ENCODE assay signal across 21 mouse cellular contexts in the genomic region with DNA sequence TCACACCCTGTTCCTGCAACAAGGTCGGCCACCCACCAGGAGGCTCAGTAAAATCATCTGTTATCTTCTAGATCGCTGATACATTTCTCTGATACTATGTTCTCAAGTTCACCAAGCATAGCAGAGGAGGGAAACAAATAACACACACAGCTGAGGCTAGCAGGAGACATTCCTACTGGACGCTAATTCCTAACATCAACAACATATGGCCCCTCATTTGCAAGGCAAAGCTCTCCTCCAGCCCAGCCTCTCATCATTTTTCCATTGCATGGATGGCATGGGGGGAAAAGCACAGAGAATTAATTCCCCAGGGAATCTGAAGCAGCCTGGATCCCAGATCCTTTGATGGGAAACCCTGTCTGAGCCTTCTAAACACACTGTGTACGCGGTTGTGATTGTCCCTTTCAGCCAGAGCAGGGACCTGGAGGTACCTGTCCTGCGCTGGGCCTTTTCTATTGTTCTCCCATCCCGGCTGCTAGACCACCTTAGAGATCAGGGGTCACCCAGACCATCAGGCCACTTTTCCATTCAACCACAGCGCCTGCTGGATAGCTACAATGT. TPM values are rescaled to one million over a fixed set of nuclear protein-coding genes. Genes with fewer than 3 reads are reported as not detected.
DNase-seq lines count a peak whose midpoint lies in the region; ATAC-seq and TF ChIP-seq lines count a peak whose summit lies in the region.
"Had no signal": no experiment of that assay in that cellular context is flagged by ENCODE, and none has a peak within 500 bp of the region (broad histone marks: within the 10 kb centered on the region; RNA-seq: fewer than 3 reads in every experiment).

No protein-coding gene starts in this region.

- H3K4me3 ChIP-seq in forebrain, embryonic 13.5 days: no peak overlapping the region
- H3K4me3 ChIP-seq in forebrain, embryonic 12.5 days (replicated peaks): no peak overlapping the region
- H3K4me3 ChIP-seq in hindbrain, embryonic 11.5 days (ENCODE audit: low read depth, low read length): no peak overlapping the region
- no peak overlapping the region for H3K4me3 ChIP-seq in hindbrain, embryonic 16.5 days (ENCODE audit: low read length)
- no peak overlapping the region for H3K4me3 ChIP-seq in midbrain, embryonic 10.5 days
- no peak overlapping the region for H3K4me3 ChIP-seq in midbrain, postnatal 0 days (ENCODE audit: low read depth, low read length)
- H3K4me3 ChIP-seq: embryonic facial prominence, embryonic 13.5 days; heart, adult 2 months; heart, embryonic 15.5 days had no signal

- no peak overlapping the region for H3K4me2 ChIP-seq in forebrain, embryonic 13.5 days
- H3K4me2 ChIP-seq in forebrain, embryonic 12.5 days: no peak overlapping the region
- H3K4me2 ChIP-seq in hindbrain, embryonic 11.5 days (replicated peaks; ENCODE audit: low read depth, low read length): no peak overlapping the region
- no peak overlapping the region for H3K4me2 ChIP-seq in hindbrain, embryonic 16.5 days (ENCODE audit: low read length)
- H3K4me2 ChIP-seq in midbrain, postnatal 0 days (ENCODE audit: low read depth, low read length, poor library complexity, severe bottlenecking): no peak overlapping the region
- H3K4me2 ChIP-seq: embryonic facial prominence, embryonic 13.5 days; heart, embryonic 11.5 days; heart, embryonic 15.5 days had no signal

- no peaks in the 10 kb centered on the region for H3K27me3 ChIP-seq in forebrain, embryonic 13.5 days
- no peaks in the 10 kb centered on the region for H3K27me3 ChIP-seq in forebrain, embryonic 12.5 days
- H3K27me3 ChIP-seq in hindbrain, embryonic 11.5 days (ENCODE audit: control insufficient read depth, insufficient read depth, low read length): no peaks in the 10 kb centered on the region
- H3K27me3 ChIP-seq in hindbrain, embryonic 16.5 days (replicated peaks; ENCODE audit: control insufficient read depth, insufficient read depth, low read length): no peaks in the 10 kb centered on the region
- H3K27me3 ChIP-seq in midbrain, embryonic 10.5 days (ENCODE audit: low read depth, poor library complexity, severe bottlenecking): no peaks in the 10 kb centered on the region; the same call in 1 of the 2 replicates
- no peaks in the 10 kb centered on the region for H3K27me3 ChIP-seq in midbrain, postnatal 0 days (ENCODE audit: insufficient read depth, low read length)
- H3K27me3 ChIP-seq: embryonic facial prominence, embryonic 13.5 days; heart, embryonic 15.5 days had no signal

- ATAC-seq in forebrain, embryonic 13.5 days: peak; percentile 59
- no peak for ATAC-seq in forebrain, embryonic 12.5 days (ENCODE audit: low FRiP score)
- peak; percentile 60 for ATAC-seq in hindbrain, embryonic 11.5 days (ENCODE audit: low FRiP score)
- no peak for ATAC-seq in hindbrain, embryonic 16.5 days
- no peak for ATAC-seq in midbrain, postnatal 0 days (ENCODE audit: low FRiP score)
- ATAC-seq: hindbrain, postnatal 0 days had no signal

- H3K9me3 ChIP-seq in forebrain, embryonic 13.5 days (replicated peaks): no peaks in the 10 kb centered on the region
- H3K9me3 ChIP-seq in forebrain, embryonic 12.5 days: no peaks in the 10 kb centered on the region
- H3K9me3 ChIP-seq in hindbrain, embryonic 11.5 days (ENCODE audit: control insufficient read depth, low read length): no peaks in the 10 kb centered on the region
- H3K9me3 ChIP-seq in hindbrain, embryonic 16.5 days (ENCODE audit: control insufficient read depth, low read length): no peaks in the 10 kb centered on the region
- no peaks in the 10 kb centered on the region for H3K9me3 ChIP-seq in midbrain, embryonic 10.5 days (replicated peaks)
- no peaks in the 10 kb centered on the region for H3K9me3 ChIP-seq in midbrain, postnatal 0 days (ENCODE audit: low read length)
- H3K9me3 ChIP-seq: embryonic facial prominence, embryonic 13.5 days; heart, embryonic 15.5 days had no signal

- no peak overlapping the region for H3K9ac ChIP-seq in forebrain, embryonic 13.5 days
- H3K9ac ChIP-seq in forebrain, embryonic 12.5 days: no peak overlapping the region
- no peak overlapping the region for H3K9ac ChIP-seq in hindbrain, embryonic 11.5 days (ENCODE audit: low read depth, low read length)
- H3K9ac ChIP-seq in hindbrain, embryonic 16.5 days (ENCODE audit: low read depth, low read length): no peak overlapping the region
- no peak overlapping the region for H3K9ac ChIP-seq in midbrain, postnatal 0 days (replicated peaks; ENCODE audit: low read length, poor library complexity, severe bottlenecking)
- H3K9ac ChIP-seq: embryonic facial prominence, embryonic 13.5 days; heart, embryonic 15.5 days had no signal

- no peaks in the 10 kb centered on the region for H3K36me3 ChIP-seq in forebrain, embryonic 13.5 days (ENCODE audit: poor library complexity, severe bottlenecking)
- H3K36me3 ChIP-seq in forebrain, embryonic 12.5 days (replicated peaks): no peaks in the 10 kb centered on the region
- H3K36me3 ChIP-seq in hindbrain, embryonic 11.5 days (ENCODE audit: control insufficient read depth, insufficient read depth, low read length): no peaks in the 10 kb centered on the region
- no peaks in the 10 kb centered on the region for H3K36me3 ChIP-seq in hindbrain, embryonic 16.5 days (ENCODE audit: control insufficient read depth, insufficient read depth, low read length)
- no peaks in the 10 kb centered on the region for H3K36me3 ChIP-seq in midbrain, embryonic 10.5 days
- H3K36me3 ChIP-seq in midbrain, postnatal 0 days (ENCODE audit: insufficient read depth, low read length): no peaks in the 10 kb centered on the region
- H3K36me3 ChIP-seq: embryonic facial prominence, embryonic 13.5 days; heart, embryonic 15.5 days had no signal

- no peak for TF ChIP-seq CTCF in midbrain, postnatal 0 days (IDR thresholded peaks at IDR 0.05)

- H3K4me1 ChIP-seq in forebrain, embryonic 13.5 days: no peaks in the 10 kb centered on the region; the same call in 1 of the 2 replicates
- H3K4me1 ChIP-seq in forebrain, embryonic 12.5 days: peaks cover 8% of the 10 kb centered on the region; the same call in 1 of the 2 replicates
- no peaks in the 10 kb centered on the region for H3K4me1 ChIP-seq in hindbrain, embryonic 11.5 days (replicated peaks; ENCODE audit: control insufficient read depth, insufficient read depth, low read length)
- no peaks in the 10 kb centered on the region for H3K4me1 ChIP-seq in hindbrain, embryonic 16.5 days (ENCODE audit: control insufficient read depth, insufficient read depth, low read depth, low read length)
- H3K4me1 ChIP-seq in midbrain, embryonic 10.5 days: peaks cover 20% of the 10 kb centered on the region
- H3K4me1 ChIP-seq in midbrain, postnatal 0 days (ENCODE audit: insufficient read depth, low read length): no peaks in the 10 kb centered on the region

- no peak overlapping the region for H3K27ac ChIP-seq in forebrain, embryonic 13.5 days
- no peak overlapping the region for H3K27ac ChIP-seq in forebrain, embryonic 12.5 days
- H3K27ac ChIP-seq in hindbrain, embryonic 11.5 days (ENCODE audit: low read depth, low read length): no peak overlapping the region
- no peak overlapping the region for H3K27ac ChIP-seq in hindbrain, embryonic 16.5 days (ENCODE audit: low read depth, low read length)
- H3K27ac ChIP-seq in midbrain, embryonic 10.5 days (replicated peaks): peak overlapping the region; percentile 57; the same call in 1 of the 2 replicates
- H3K27ac ChIP-seq in midbrain, postnatal 0 days (ENCODE audit: low read depth, low read length): no peak overlapping the region
- H3K27ac ChIP-seq: embryonic facial prominence, embryonic 13.5 days; heart, adult 2 months; heart, embryonic 15.5 days; hindbrain, postnatal 0 days had no signal

- peak; percentile 23 for DNase-seq in hindbrain, embryonic 11.5 days (ENCODE audit: low spot score)
- DNase-seq in midbrain, embryonic 10.5 days (ENCODE audit: low spot score): no peak
- DNase-seq in midbrain, postnatal 0 days (ENCODE audit: low spot score): no peak
- peak; percentile 15 for DNase-seq in testis, postnatal 14 days (ENCODE audit: low spot score)
- no peak for DNase-seq in testis, postnatal 10 days (ENCODE audit: low spot score)
- DNase-seq: adrenal gland, postnatal 10 days; cerebellum, adult 11-12 months; cerebellum, adult 9-10 months; cerebellum, postnatal 25 days; gastrocnemius, postnatal 14 days; heart, adult 2 months; heart, postnatal 14 days had no signal

- 63% methylated on average over 8 of the region's 8 CpGs for WGBS in forebrain, embryonic 13.5 days
- WGBS in forebrain, embryonic 12.5 days: 74% methylated on average over 8 of the region's 8 CpGs
- 57% methylated on average over 8 of the region's 8 CpGs for WGBS in hindbrain, embryonic 11.5 days
- 60% methylated on average over 8 of the region's 8 CpGs for WGBS in hindbrain, embryonic 16.5 days
- 63% methylated on average over 8 of the region's 8 CpGs for WGBS in midbrain, embryonic 10.5 days
- WGBS in midbrain, postnatal 0 days: 52% methylated on average over 8 of the region's 8 CpGs

RNA-seq across cellular contexts. Expression of a gene that starts 27.2 kb away (rescaled TPM):
- polyA plus RNA-seq in forebrain, embryonic 13.5 days (2015; fragmentation: Nextera tagmentation; extraction: Ambion mirVana): 0.39 and 0.57 TPM in 2 replicates
- 0.53 and 0.97 TPM in 2 replicates for polyA plus RNA-seq in forebrain, embryonic 12.5 days (2016; fragmentation: Nextera tagmentation; extraction: Ambion mirVana)
- polyA plus RNA-seq in hindbrain, embryonic 11.5 days (2014; fragmentation: Nextera tagmentation; extraction: Ambion mirVana): 0.86 and 1.6 TPM in 2 replicates
- polyA plus RNA-seq in hindbrain, embryonic 16.5 days (2015; fragmentation: Nextera tagmentation; extraction: Ambion mirVana): 0.51 and 0.59 TPM in 2 replicates
- 0.43 and 0.66 TPM in 2 replicates for polyA plus RNA-seq in midbrain, embryonic 10.5 days (2016; fragmentation: Nextera tagmentation; extraction: Ambion mirVana)
- 0.22 and 0.61 TPM in 2 replicates for total RNA-seq in midbrain, postnatal 0 days (2014; rRNA removed)
- polyA plus RNA-seq in midbrain, postnatal 0 days (2015; fragmentation: Nextera tagmentation; extraction: Ambion mirVana): 0.47 and 0.48 TPM in 2 replicates
- total RNA-seq: gastrocnemius, adult 18-20 months; heart, adult 2 months; hematopoietic stem cell, adult 5-6 weeks had no signal

Comparison
In these comparisons a context has a peak if more than half of its experiments do, and no peak if none do; other contexts are left out.
1. ATAC-seq: peak in forebrain, embryonic 13.5 days (single experiment) and hindbrain, embryonic 11.5 days (single experiment); none in forebrain, embryonic 12.5 days (single experiment), hindbrain, embryonic 16.5 days (single experiment) and midbrain, postnatal 0 days (single experiment).
2. DNase-seq: peak in hindbrain, embryonic 11.5 days (single experiment) and testis, postnatal 14 days (single experiment); none in midbrain, embryonic 10.5 days (single experiment), midbrain, postnatal 0 days (single experiment) and testis, postnatal 10 days (single experiment).